Mouse (Mus musculus) thymus, adult 18-20 months (tissue): ENCODE measurements around the gene Haus5.
A peak's percentile ranks its signal among the peaks of the same experiment; 100 is the strongest.

Experiments used
- DNase-seq, 2 experiments: peaks; one replicate each; pipeline ENCODE4 v3.0.0; 2022; ENCODE audit warnings: mixed read lengths in 2 of 2

Haus5 gene

GRCm38 (mm10) chr7:30664529-30665200 is at the start of gene Haus5:
Haus5 (minus strand) TSS chr7:30664994.
- peak; percentile 74 to 82 for DNase-seq

- DNase-seq, result no peak
These were observed 47.1 kb upstream of the Haus5 start, which contains the start of gene Atp4a for GRCm38 (mm10) chr7:30711942-30712341. Atp4a (plus strand) TSS chr7:30712209.

- DNase-seq, result no peak
These were observed 42.6 kb upstream of the Haus5 start for GRCm38 (mm10) chr7:30707441-30707840.

- no peak for DNase-seq
These were observed 41.6 kb upstream of the Haus5 start for GRCm38 (mm10) chr7:30706214-30706882.

GRCm38 (mm10) chr7:30698589-30698988 is 33.8 kb upstream of the Haus5 start, which contains the start of gene 2200002J24Rik:
2200002J24Rik (plus strand) TSS chr7:30698926.
- DNase-seq, result no peak

GRCm38 (mm10) chr7:30698101-30698500 is 33.3 kb upstream of the Haus5 start:
- no peak for DNase-seq

GRCm38 (mm10) chr7:30688325-30688724 is 23.5 kb upstream of the Haus5 start:
- no peak for DNase-seq

- DNase-seq, result no peak
These were observed 18.6 kb upstream of the Haus5 start for GRCm38 (mm10) chr7:30683425-30683824.

GRCm38 (mm10) chr7:30681897-30682296 is 17.1 kb upstream of the Haus5 start:
- DNase-seq, result no peak

- no peak for DNase-seq
These were observed 13.6 kb upstream of the Haus5 start for GRCm38 (mm10) chr7:30678263-30678975.

- no peak for DNase-seq
These were observed 6.7 kb upstream of the Haus5 start, which contains the start of gene Pmis2 for GRCm38 (mm10) chr7:30671480-30671879. Pmis2 (minus strand) TSS chr7:30671605.

- DNase-seq, result no peak
These were observed 4.4 kb upstream of the Haus5 start for GRCm38 (mm10) chr7:30669229-30669628.

GRCm38 (mm10) chr7:30665321-30665720 is 527 bp upstream of the Haus5 start:
- no peak for DNase-seq

- DNase-seq, result peak; percentile 98 to 99
These were observed 14.9 kb downstream of the Haus5 start, which contains the start of gene Rbm42 for GRCm38 (mm10) chr7:30649591-30650540. Rbm42 (minus strand) TSS chr7:30650317.

- DNase-seq, result no peak
These were observed 25.7 kb downstream of the Haus5 start for GRCm38 (mm10) chr7:30639083-30639482.

- DNase-seq, result no peak
These were observed 28.4 kb downstream of the Haus5 start for GRCm38 (mm10) chr7:30636395-30636794.

- no peak for DNase-seq
These were observed 29.0 kb downstream of the Haus5 start, which contains the start of gene Etv2 for GRCm38 (mm10) chr7:30635752-30636151. Etv2 (minus strand) TSS chr7:30635852.

- DNase-seq, result peak; percentile 20 to 23
These were observed 30.2 kb downstream of the Haus5 start for GRCm38 (mm10) chr7:30634621-30635020.

GRCm38 (mm10) chr7:30633762-30634412 is 30.9 kb downstream of the Haus5 start:
- no peak for DNase-seq

GRCm38 (mm10) chr7:30629013-30629412 is 35.8 kb downstream of the Haus5 start:
- no peak for DNase-seq

GRCm38 (mm10) chr7:30626647-30627046 is 38.1 kb downstream of the Haus5 start:
- no peak for DNase-seq
